Mouse (Mus musculus): ENCODE results near the gene Ccdc85c. TPM values are rescaled to one million over a fixed set of nuclear protein-coding genes. Genes with fewer than 3 reads are reported as not detected.
A peak's percentile ranks its signal among the peaks of the same experiment; 100 is the strongest.

Gene Ccdc85c
- total and polyA plus RNA-seq, 3 experiments, result 27.1 to 43.9 (median 39.2) TPM

DNA sequence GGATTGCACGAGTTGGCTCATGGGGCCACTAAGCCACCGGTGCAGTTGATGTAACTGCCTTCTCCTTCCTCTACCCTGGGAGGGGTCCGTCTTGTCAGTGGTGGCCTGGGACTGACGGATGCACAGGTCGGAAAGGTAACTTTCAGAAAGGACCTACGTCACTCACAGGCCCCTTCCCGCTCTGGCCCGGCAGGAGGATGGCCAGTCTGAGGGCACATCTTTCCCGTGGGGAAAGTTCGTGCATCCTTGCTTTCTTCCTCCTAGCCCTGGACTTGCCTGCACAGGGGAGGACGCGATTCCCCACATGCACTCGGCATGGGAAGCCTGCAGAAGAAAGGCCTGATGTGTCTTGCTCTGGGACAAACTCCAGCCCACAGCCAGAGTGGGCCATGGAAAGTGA lies 49.0 kb downstream of the Ccdc85c start:
- DNase-seq, result no peak
- Histone ChIP-seq H3K79me2 (replicated peaks; ENCODE audit: control insufficient read depth, insufficient read depth, low read length) (no peaks in the 10 kb centered on the region), H3K36me3 (ENCODE audit: control insufficient read depth, insufficient read depth, low read length) (no peaks in the 10 kb centered on the region), H3K27me3 (ENCODE audit: control insufficient read depth, insufficient read depth, low read length) (no peaks in the 10 kb centered on the region), H3K27ac (no peak overlapping the region), H3K9ac (ENCODE audit: low read depth, low read length) (no peak overlapping the region), H3K4me3 (no peak overlapping the region), H3K4me1 (ENCODE audit: control insufficient read depth, insufficient read depth, low read length) (peaks cover 1% of the 10 kb centered on the region; the same call in 1 of the 2 replicates)
- 82% methylated on average over 13 of the region's 13 CpGs for WGBS
- intact Hi-C loops (cut with DNase I), result no loop called here
- TF ChIP-seq POLR2A (IDR thresholded peaks at IDR 0.05; ENCODE audit: insufficient read depth, low read depth, low read length) (no peak), EP300 (IDR thresholded peaks at IDR 0.05; ENCODE audit: insufficient read depth, low read depth, low read length) (no peak), CTCF (IDR thresholded peaks at IDR 0.05) (no peak)

DNA sequence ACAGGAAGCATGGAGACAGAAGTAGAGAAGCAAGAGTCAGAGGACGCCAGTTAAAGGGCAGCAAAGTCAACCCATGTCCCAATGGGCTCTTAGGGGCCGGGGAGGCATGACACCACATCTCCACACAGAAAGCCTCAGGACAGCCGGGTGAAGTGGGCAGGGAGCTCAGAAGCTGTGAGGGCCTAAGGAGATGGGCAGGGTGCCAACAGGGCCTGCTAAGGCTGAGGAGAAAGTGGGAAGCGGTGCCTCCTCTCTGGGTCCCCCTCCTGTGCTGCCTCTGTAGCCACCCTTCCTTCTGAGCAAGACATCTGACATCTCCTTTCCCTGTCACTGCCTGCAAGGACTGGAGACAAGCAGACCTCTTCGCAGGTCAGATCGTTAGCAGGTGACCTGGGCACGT lies 49.4 kb downstream of the Ccdc85c start:
- no peaks in the 10 kb centered on the region for H3K79me2 ChIP-seq (replicated peaks; ENCODE audit: control insufficient read depth, insufficient read depth, low read length)
- no peak overlapping the region for H3K4me3 ChIP-seq
- intact Hi-C loops (cut with DNase I), result no loop called here
- TF ChIP-seq CTCF (IDR thresholded peaks at IDR 0.05) (no peak), EP300 (IDR thresholded peaks at IDR 0.05; ENCODE audit: insufficient read depth, low read depth, low read length) (no peak), POLR2A (IDR thresholded peaks at IDR 0.05; ENCODE audit: insufficient read depth, low read depth, low read length) (no peak)
- H3K27ac ChIP-seq, result no peak overlapping the region
- 67% methylated on average over 7 of the region's 7 CpGs for WGBS
- H3K9ac ChIP-seq (ENCODE audit: low read depth, low read length), result no peak overlapping the region
- H3K4me1 ChIP-seq (ENCODE audit: control insufficient read depth, insufficient read depth, low read length), result no peaks in the 10 kb centered on the region; the same call in 1 of the 2 replicates
- no peaks in the 10 kb centered on the region for H3K36me3 ChIP-seq (ENCODE audit: control insufficient read depth, insufficient read depth, low read length)
- DNase-seq, result no peak
- no peaks in the 10 kb centered on the region for H3K27me3 ChIP-seq (ENCODE audit: control insufficient read depth, insufficient read depth, low read length)

DNA sequence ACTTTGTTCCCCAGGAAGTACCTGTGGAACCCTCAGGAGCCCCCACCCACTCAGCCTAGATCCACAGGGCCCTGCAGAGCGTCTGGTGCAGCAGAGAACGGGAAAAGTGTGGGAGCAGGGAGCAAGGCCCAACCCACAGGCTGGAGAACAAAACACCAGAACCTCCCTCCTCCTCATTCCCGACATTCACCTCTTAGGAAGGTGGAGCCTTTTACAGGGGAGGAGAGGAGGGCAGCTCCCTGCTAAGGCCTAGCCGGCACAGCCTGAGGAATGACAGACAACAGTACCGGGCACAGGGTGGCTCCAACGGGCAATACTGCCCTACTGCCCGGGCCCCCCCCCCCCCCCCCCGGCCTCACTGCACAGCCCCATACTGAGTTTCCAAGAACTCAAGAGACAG lies 51.9 kb downstream of the Ccdc85c start:
- H3K4me3 ChIP-seq, result no peak overlapping the region
- no peaks in the 10 kb centered on the region; the same call in 1 of the 2 replicates for H3K4me1 ChIP-seq (ENCODE audit: control insufficient read depth, insufficient read depth, low read length)
- intact Hi-C loops (cut with DNase I), result no loop called here
- DNase-seq, result no peak
- 63% methylated on average over 8 of the region's 8 CpGs for WGBS
- H3K9ac ChIP-seq (ENCODE audit: low read depth, low read length), result no peak overlapping the region
- TF ChIP-seq EP300 (IDR thresholded peaks at IDR 0.05; ENCODE audit: insufficient read depth, low read depth, low read length) (no peak), POLR2A (IDR thresholded peaks at IDR 0.05; ENCODE audit: insufficient read depth, low read depth, low read length) (no peak), CTCF (IDR thresholded peaks at IDR 0.05) (no peak)
- H3K27ac ChIP-seq, result no peak overlapping the region
- H3K27me3 ChIP-seq (ENCODE audit: control insufficient read depth, insufficient read depth, low read length), result no peaks in the 10 kb centered on the region
- no peaks in the 10 kb centered on the region for H3K36me3 ChIP-seq (ENCODE audit: control insufficient read depth, insufficient read depth, low read length)
- no peaks in the 10 kb centered on the region for H3K79me2 ChIP-seq (replicated peaks; ENCODE audit: control insufficient read depth, insufficient read depth, low read length)

DNA sequence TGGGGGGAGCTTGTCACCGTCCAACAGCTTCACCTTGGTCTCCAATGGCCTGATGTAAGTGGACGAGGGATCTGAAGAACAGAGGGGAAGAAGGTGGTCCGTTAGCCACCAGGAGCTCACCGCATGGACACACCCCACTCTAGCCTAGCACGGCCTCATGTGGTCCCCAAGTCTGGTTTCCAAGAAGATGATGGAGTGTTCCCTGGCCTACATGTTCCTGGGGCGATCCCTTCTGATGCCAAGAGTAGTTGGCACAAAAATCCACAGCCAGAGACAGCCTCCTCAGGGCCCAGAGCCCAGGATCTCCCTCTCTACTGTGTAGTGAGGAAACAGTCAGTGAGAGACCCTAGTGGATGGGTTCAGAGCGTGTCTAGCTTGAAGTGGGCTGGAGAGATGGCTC lies 53.5 kb downstream of the Ccdc85c start:
- H3K9ac ChIP-seq (ENCODE audit: low read depth, low read length), result no peak overlapping the region
- no peak overlapping the region for H3K27ac ChIP-seq
- H3K27me3 ChIP-seq (ENCODE audit: control insufficient read depth, insufficient read depth, low read length), result no peaks in the 10 kb centered on the region
- intact Hi-C loops (cut with DNase I), result no loop called here
- WGBS, result 90% methylated on average over 7 of the region's 7 CpGs
- H3K36me3 ChIP-seq (ENCODE audit: control insufficient read depth, insufficient read depth, low read length), result no peaks in the 10 kb centered on the region
- H3K4me3 ChIP-seq, result no peak overlapping the region
- TF ChIP-seq CTCF (IDR thresholded peaks at IDR 0.05) (no peak), POLR2A (IDR thresholded peaks at IDR 0.05; ENCODE audit: insufficient read depth, low read depth, low read length) (no peak), EP300 (IDR thresholded peaks at IDR 0.05; ENCODE audit: insufficient read depth, low read depth, low read length) (no peak)
- no peak for DNase-seq
- peaks cover 1% of the 10 kb centered on the region; the same call in 1 of the 2 replicates for H3K79me2 ChIP-seq (replicated peaks; ENCODE audit: control insufficient read depth, insufficient read depth, low read length)
- H3K4me1 ChIP-seq (ENCODE audit: control insufficient read depth, insufficient read depth, low read length), result no peaks in the 10 kb centered on the region; the same call in 1 of the 2 replicates

DNA sequence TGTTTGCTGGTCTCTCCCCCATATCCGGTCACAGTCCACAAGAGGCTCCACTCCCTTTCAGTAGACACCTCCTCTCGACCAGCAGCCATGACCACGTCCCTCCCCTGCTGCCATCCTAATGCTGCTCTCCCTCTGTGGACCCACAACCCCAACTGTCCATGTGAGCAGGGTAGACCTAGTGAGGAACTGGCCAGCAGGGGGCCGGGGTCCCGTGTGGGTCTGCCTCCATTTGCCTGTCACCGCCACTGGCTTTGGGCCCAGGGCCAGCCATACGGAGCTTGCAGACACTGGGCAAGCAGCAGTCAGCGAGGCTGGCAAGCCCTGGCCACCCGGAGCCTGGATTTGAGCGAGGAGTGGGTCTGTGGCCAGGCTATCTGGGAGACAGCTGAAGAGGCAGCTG lies 54.0 kb downstream of the Ccdc85c start:
- no peak for DNase-seq
- WGBS, result 55% methylated on average over 10 of the region's 10 CpGs
- H3K4me3 ChIP-seq, result no peak overlapping the region

DNA sequence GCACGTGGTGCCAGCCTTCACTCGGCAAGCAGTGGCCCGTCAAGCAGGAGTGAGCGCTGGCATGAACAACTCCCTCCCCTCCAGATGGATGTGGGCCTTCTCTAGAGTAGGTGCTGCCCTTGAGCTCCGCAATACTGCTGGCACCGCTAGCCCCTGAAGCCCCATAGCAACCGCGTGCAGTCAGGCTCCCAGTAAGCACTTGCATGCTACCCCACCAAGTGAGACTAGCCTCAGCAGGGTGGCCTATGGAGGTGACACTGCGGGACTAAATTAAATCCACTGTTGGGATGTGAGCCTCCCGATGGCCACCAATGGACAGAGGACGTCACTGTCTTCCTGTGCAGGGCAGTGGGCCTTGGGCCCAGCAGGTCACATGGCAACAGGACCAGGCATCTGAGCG lies 54.6 kb downstream of the Ccdc85c start:
- no peak overlapping the region for H3K9ac ChIP-seq (ENCODE audit: low read depth, low read length)
- H3K27ac ChIP-seq, result no peak overlapping the region
- intact Hi-C loops (cut with DNase I), result no loop called here
- DNase-seq, result peak in 1 of 2 experiments; percentile 27
- H3K4me3 ChIP-seq, result no peak overlapping the region
- TF ChIP-seq POLR2A (IDR thresholded peaks at IDR 0.05; ENCODE audit: insufficient read depth, low read depth, low read length), result no peak
- TF ChIP-seq EP300 (IDR thresholded peaks at IDR 0.05; ENCODE audit: insufficient read depth, low read depth, low read length), result no peak
- TF ChIP-seq CTCF (IDR thresholded peaks at IDR 0.05), result no peak
- H3K79me2 ChIP-seq (replicated peaks; ENCODE audit: control insufficient read depth, insufficient read depth, low read length), result peaks cover 1% of the 10 kb centered on the region; the same call in 1 of the 2 replicates
- no peaks in the 10 kb centered on the region for H3K27me3 ChIP-seq (ENCODE audit: control insufficient read depth, insufficient read depth, low read length)
- H3K4me1 ChIP-seq (ENCODE audit: control insufficient read depth, insufficient read depth, low read length), result no peaks in the 10 kb centered on the region; the same call in 1 of the 2 replicates
- 66% methylated on average over 12 of the region's 12 CpGs for WGBS
- no peaks in the 10 kb centered on the region for H3K36me3 ChIP-seq (ENCODE audit: control insufficient read depth, insufficient read depth, low read length)

More for the DNA sequence above, 54.0 kb downstream of the Ccdc85c start:
- Histone ChIP-seq H3K9ac (ENCODE audit: low read depth, low read length) (no peak overlapping the region), H3K79me2 (replicated peaks; ENCODE audit: control insufficient read depth, insufficient read depth, low read length) (peaks cover 1% of the 10 kb centered on the region; the same call in 1 of the 2 replicates), H3K36me3 (ENCODE audit: control insufficient read depth, insufficient read depth, low read length) (no peaks in the 10 kb centered on the region), H3K27me3 (ENCODE audit: control insufficient read depth, insufficient read depth, low read length) (no peaks in the 10 kb centered on the region), H3K4me1 (ENCODE audit: control insufficient read depth, insufficient read depth, low read length) (no peaks in the 10 kb centered on the region; the same call in 1 of the 2 replicates), H3K27ac (no peak overlapping the region)
- intact Hi-C loops (cut with DNase I), result no loop called here
- TF ChIP-seq CTCF (IDR thresholded peaks at IDR 0.05) (peak; percentile 34), POLR2A (IDR thresholded peaks at IDR 0.05; ENCODE audit: insufficient read depth, low read depth, low read length) (no peak)

All from heart, adult 2 months (tissue).